Mouse (Mus musculus) c-Kit-negative CD71-positive TER-119-positive erythroid progenitor cells, embryonic 14.5 days (primary cell): ENCODE measurements around the gene Tcf7l2.
A peak's percentile ranks its signal among the peaks of the same experiment; 100 is the strongest.

ENCODE experiments used
- DNase-seq: peaks from one replicate; pipeline ENCODE4 v3.0.0-alpha.2; 2013; ENCODE audit warnings: low read depth, low spot score

Gene Tcf7l2

GRCm38 (mm10) chr19:55902573-55903385 is 161.2 kb downstream of the Tcf7l2 start:
- DNase-seq: no peak

GRCm38 (mm10) chr19:55909039-55909438 is 167.4 kb downstream of the Tcf7l2 start:
- no peak for DNase-seq

- DNase-seq: no peak
Observed at GRCm38 (mm10) chr19:55911941-55912340, 170.3 kb downstream of the Tcf7l2 start.

- DNase-seq: no peak
Observed at GRCm38 (mm10) chr19:55912813-55913212, 171.2 kb downstream of the Tcf7l2 start.

- DNase-seq: no peak
Observed at GRCm38 (mm10) chr19:55913585-55913984, 172.0 kb downstream of the Tcf7l2 start.

GRCm38 (mm10) chr19:55914614-55915211 is 173.1 kb downstream of the Tcf7l2 start:
- DNase-seq: no peak

- no peak for DNase-seq
Observed at GRCm38 (mm10) chr19:55915506-55915905, 173.9 kb downstream of the Tcf7l2 start.

- no peak for DNase-seq
Observed at GRCm38 (mm10) chr19:55916211-55916610, 174.6 kb downstream of the Tcf7l2 start.

- no peak for DNase-seq
Observed at GRCm38 (mm10) chr19:55923789-55924426, 182.3 kb downstream of the Tcf7l2 start.

- DNase-seq: no peak
Observed at GRCm38 (mm10) chr19:55924800-55925199, 183.2 kb downstream of the Tcf7l2 start.

- peak; percentile 88 for DNase-seq
Observed at GRCm38 (mm10) chr19:55925425-55925803, 183.8 kb downstream of the Tcf7l2 start.

GRCm38 (mm10) chr19:55925804-55926521 is 184.3 kb downstream of the Tcf7l2 start:
- DNase-seq: peak; percentile 56

- no peak for DNase-seq
Observed at GRCm38 (mm10) chr19:55926858-55927673, 185.4 kb downstream of the Tcf7l2 start.

- DNase-seq: no peak
Observed at GRCm38 (mm10) chr19:55927674-55928061, 186.0 kb downstream of the Tcf7l2 start.

- no peak for DNase-seq
Observed at GRCm38 (mm10) chr19:55928674-55929073, 187.1 kb downstream of the Tcf7l2 start.

- DNase-seq: no peak
Observed at GRCm38 (mm10) chr19:55931642-55932041, 190.0 kb downstream of the Tcf7l2 start.

- no peak for DNase-seq
Observed at GRCm38 (mm10) chr19:55933947-55934729, 192.5 kb downstream of the Tcf7l2 start.

- no peak for DNase-seq
Observed at GRCm38 (mm10) chr19:55934730-55935003, 193.0 kb downstream of the Tcf7l2 start.

- DNase-seq: no peak
Observed at GRCm38 (mm10) chr19:55937026-55937425, 195.4 kb downstream of the Tcf7l2 start.

- peak; percentile 74 for DNase-seq
Observed at GRCm38 (mm10) chr19:55938254-55939046, 196.8 kb downstream of the Tcf7l2 start.
